Mouse (Mus musculus): Measurements from ENCODE around the gene Rnaseh2c.

Gene Rnaseh2c

DNA sequence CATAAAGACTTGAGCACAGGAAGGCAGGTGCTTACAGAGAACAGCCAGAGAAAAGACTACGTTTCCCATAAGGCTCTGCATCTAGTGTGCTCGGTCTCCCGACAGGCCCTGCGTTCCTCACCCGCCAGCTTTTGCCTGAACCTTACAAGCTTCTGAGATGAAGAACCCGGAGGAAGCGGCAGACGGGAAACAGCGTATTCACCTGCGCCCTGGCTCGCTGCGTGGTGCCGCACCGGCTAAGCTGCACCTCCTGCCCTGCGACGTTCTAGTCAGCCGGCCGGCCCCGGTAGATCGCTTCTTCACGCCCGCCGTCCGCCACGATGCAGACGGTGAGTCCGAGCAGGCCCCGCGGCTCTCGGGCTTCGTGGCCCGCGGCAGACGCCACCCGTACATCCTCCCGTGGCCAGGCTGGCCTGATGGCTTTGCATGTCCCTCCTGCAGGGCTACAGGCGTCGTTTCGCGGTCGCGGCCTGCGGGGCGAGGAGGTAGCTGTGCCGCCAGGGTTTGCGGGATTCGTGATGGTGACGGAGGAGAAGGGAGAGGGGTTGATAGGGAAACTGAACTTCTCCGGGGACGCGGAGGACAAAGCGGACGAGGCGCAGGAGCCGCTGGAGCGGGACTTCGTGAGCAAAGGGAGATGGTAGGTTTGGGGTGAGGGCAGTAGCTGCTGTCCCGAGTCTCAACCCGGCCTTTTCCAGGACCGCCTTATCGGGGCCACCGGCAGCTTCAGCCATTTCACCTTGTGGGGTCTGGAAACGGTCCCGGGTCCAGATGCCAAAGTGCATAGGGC is at the start of gene Rnaseh2c:
Rnaseh2c (plus strand) TSS at position 122 of the 790 bp plus-strand sequence.
- peak; percentile 76 for DNase-seq (ENCODE audit: low spot score)

GRCm38 (mm10) chr19:5553802-5554201 is 47.9 kb upstream of the Rnaseh2c start:
- no peak for DNase-seq (ENCODE audit: low spot score)

- no peak for DNase-seq (ENCODE audit: low spot score)
Measured at GRCm38 (mm10) chr19:5554212-5554611, 47.5 kb upstream of the Rnaseh2c start.

GRCm38 (mm10) chr19:5558169-5558568 is 43.5 kb upstream of the Rnaseh2c start:
- no peak for DNase-seq (ENCODE audit: low spot score)

DNA sequence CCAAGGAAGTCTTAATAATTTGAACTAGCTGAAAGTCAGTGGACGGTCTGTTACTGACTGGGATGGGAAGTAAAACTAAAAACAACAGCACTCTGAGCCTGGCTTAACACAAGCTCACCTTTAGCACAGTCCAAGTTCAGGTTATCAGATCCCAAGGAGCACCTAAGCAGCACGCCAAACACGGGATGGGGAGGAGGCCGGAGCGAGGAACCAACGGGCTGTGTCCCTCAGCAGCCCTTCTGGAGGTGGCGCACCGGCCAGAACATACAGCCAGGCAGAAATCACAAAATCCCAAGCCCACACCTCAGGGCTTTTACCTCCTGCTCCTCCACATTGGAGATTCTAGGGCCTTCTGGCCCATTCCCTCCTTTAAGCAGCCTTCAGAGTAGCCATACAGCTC is 42.9 kb upstream of the Rnaseh2c start:
- DNase-seq (ENCODE audit: low spot score): no peak

- no peak for DNase-seq (ENCODE audit: low spot score)
Measured at GRCm38 (mm10) chr19:5559229-5559628, 42.4 kb upstream of the Rnaseh2c start.

DNA sequence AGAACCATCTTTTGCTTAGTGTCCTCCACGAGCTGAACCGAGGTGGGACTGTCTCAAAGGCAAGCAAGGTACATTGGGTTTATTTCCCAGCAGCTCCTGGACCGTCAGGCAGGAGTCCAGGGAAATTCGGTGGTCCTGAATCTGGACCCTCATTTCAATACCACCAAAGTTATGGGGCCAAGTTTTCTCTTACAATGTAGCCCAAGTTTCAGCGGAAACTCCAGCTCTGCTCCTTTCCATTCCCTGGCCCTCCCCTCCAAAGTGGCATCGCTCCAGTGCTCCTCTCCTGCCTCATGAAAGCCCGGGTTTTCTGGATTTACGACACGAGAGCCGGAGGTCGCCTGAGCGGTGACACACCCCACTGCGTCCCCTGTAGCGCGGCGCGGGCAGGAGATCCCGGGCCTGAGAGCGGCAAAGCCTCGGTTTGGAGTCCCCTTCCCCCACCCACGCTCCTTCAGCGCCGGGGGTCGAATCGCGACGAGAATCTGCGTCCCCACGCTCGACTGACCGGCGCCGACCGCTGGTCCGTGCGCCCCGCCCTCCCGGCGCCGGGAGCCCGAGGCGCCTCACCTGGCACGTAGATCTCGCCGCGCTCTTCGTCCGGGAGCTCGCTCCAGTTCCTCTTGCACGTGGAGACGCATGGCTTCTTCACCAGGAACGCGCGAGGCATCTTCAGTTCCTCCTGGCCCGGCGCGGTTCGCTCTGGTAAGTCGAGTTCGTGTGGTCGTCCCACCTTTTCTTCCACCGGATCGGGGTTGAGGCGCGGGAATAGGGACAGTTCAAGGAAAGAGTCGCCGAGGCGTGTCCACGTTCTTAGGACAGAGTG is 41.8 kb upstream of the Rnaseh2c start:
- DNase-seq (ENCODE audit: low spot score): no peak

- DNase-seq (ENCODE audit: low spot score): no peak
Measured at GRCm38 (mm10) chr19:5560457-5561041, 41.1 kb upstream of the Rnaseh2c start, which contains the start of gene Ovol1. Gene Ovol1 (minus strand): TSS chr19:5560646.

DNA sequence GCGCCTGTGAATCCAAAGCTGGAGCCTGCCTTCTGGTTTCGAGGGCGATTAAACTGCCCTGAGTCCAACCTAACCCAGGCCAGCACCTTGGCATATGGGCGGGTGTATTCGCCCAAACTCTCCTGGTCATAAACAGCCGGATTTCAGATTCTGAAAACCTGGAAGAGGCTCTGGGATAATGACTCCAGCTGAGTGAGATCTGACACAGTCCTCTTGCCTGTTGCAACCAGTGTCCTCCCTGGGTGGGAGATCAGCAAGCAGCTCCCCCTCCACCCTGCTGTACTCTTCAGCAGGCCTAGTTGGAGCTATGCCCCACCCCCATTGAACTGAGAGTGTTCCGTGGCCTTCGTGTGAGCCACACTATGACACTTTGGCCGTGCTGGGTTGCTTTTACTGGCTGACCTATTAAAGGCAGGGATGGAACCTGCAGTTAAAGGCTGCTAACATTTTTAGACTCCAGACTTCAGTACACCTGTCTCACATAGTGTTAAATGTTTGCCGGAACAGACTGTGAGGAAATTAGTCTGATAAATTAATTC is 40.4 kb upstream of the Rnaseh2c start:
- no peak for DNase-seq (ENCODE audit: low spot score)

GRCm38 (mm10) chr19:5561886-5562285 is 39.8 kb upstream of the Rnaseh2c start:
- no peak for DNase-seq (ENCODE audit: low spot score)

DNA sequence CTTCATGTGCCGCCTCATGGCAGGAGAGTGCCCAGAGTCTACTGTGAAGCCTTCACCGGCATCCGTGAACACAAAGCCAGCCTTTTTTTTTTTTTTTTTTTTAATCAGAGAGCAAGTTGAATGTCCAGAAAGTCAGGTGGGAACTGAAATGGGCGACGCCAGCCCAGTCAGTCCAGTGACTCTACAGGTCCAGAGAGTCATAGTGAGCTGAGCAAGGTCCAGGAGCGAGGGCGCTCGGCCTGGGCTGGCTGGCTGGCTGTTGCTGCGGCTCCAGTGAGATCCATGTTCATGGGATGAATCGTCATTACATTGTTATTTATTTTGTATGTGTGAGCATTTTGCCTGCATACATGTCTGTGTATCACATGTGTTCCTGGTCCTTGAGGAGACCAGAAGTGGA is 38.9 kb upstream of the Rnaseh2c start:
- no peak for DNase-seq (ENCODE audit: low spot score)

GRCm38 (mm10) chr19:5566316-5566715 is 35.4 kb upstream of the Rnaseh2c start:
- DNase-seq (ENCODE audit: low spot score): no peak

GRCm38 (mm10) chr19:5567180-5567533 is 34.5 kb upstream of the Rnaseh2c start:
- no peak for DNase-seq (ENCODE audit: low spot score)

GRCm38 (mm10) chr19:5567534-5568469 is 33.9 kb upstream of the Rnaseh2c start, which contains the start of gene Ap5b1:
Gene Ap5b1 (plus strand): TSS chr19:5568025.
- peak; percentile 82 for DNase-seq (ENCODE audit: low spot score)

- peak; percentile 89 for DNase-seq (ENCODE audit: low spot score)
Measured at GRCm38 (mm10) chr19:5568470-5569140, 33.1 kb upstream of the Rnaseh2c start.

- no peak for DNase-seq (ENCODE audit: low spot score)
Measured at GRCm38 (mm10) chr19:5569521-5569920, 32.2 kb upstream of the Rnaseh2c start.

DNA sequence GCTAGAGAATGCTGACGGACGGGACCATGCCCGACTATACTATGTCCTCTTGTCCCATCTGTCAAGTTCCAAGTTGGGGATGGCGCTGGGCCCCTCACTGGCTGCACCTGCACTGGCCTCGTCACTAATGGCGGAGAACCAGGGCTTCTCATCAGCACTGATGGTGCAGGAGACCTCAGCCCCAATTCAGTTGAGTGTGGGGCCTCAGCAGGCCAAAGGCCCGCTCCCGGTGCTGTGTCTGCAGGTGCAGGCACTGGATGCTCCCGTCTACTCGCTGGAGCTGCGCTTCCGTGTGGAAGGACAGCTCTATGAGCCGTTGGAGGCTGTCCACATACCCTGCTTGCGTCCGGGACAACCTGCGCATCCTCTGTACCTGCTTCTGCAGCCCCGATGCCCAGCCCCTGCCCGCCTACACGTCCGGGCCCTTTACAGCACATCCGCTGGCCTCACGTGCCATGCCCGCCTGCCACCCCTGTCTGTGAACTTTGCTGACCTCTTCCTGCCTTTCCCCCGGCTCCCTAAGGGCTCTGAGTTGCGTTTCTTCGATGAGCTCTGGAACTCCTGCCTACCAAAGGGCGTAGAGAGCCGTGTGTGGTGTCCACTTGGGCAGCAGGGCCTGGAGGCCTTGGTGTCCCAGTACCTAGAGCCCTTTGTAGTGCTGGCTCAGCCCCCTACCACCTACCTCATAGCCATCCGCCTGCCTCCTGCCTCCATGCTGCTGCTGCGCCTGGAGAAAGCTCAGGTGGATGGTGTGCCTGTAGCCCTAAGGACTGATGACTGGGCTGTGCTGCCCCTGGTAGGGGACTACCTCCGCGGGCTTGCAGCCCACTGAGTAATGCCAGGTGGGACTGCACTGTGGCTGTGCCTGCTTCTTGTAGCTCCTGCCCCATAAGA is 31.1 kb upstream of the Rnaseh2c start:
- no peak for DNase-seq (ENCODE audit: low spot score)

- no peak for DNase-seq (ENCODE audit: low spot score)
Measured at GRCm38 (mm10) chr19:5571831-5572230, 29.8 kb upstream of the Rnaseh2c start.

GRCm38 (mm10) chr19:5572331-5573125 is 29.1 kb upstream of the Rnaseh2c start:
- DNase-seq (ENCODE audit: low spot score): peak; percentile 97

Data from adipocyte (in vitro differentiated cells).